Mouse (Mus musculus) cerebellum, adult 8-10 months (tissue): ENCODE measurements at regions not wholly inside any gene's neighbourhood (a gene's known extent, or its start where the extent isn't known, plus 50 kb on each side); places are given as distances from the start of the nearest gene placed in this dataset.
"Not testable (repeated sequence)": the region's sequence is repeated elsewhere in the genome, so short reads cannot be mapped to it uniquely, and the experiment has no call there.

Source experiments
- DNase-seq: peaks from one replicate; pipeline ENCODE4 v3.0.0; 2022

GRCm38 (mm10) chr11:91167336-91167735 is 410.0 kb downstream of the Kif2b start:
- not testable (repeated sequence) for DNase-seq

GRCm38 (mm10) chr11:91133753-91134270 is 443.5 kb downstream of the Kif2b start:
- no peak for DNase-seq

- no peak for DNase-seq
Measured at GRCm38 (mm10) chr11:91132771-91133380, 444.5 kb downstream of the Kif2b start.

- DNase-seq: no peak
Measured at GRCm38 (mm10) chr11:91131960-91132359, 443.8 kb upstream of the Tom1l1 start.

GRCm38 (mm10) chr11:91098186-91098585 is 410.0 kb upstream of the Tom1l1 start:
- no peak for DNase-seq

GRCm38 (mm10) chr11:91097552-91097951 is 409.4 kb upstream of the Tom1l1 start:
- DNase-seq: no peak

- DNase-seq: no peak
Measured at GRCm38 (mm10) chr11:91096000-91096652, 408.0 kb upstream of the Tom1l1 start.

GRCm38 (mm10) chr11:91065365-91065764 is 377.2 kb upstream of the Tom1l1 start:
- DNase-seq: no peak

GRCm38 (mm10) chr11:91056966-91057597 is 368.9 kb upstream of the Tom1l1 start:
- DNase-seq: no peak

GRCm38 (mm10) chr11:91053321-91053720 is 365.2 kb upstream of the Tom1l1 start:
- no peak for DNase-seq

GRCm38 (mm10) chr11:91051646-91052045 is 363.5 kb upstream of the Tom1l1 start:
- DNase-seq: no peak

GRCm38 (mm10) chr11:91041486-91041885 is 353.3 kb upstream of the Tom1l1 start:
- DNase-seq: no peak
